Mouse (Mus musculus) regulatory T cell (primary cell): ENCODE results near the gene A530064D06Rik.
"Not testable (repeated sequence)": the region's sequence is repeated elsewhere in the genome, so short reads cannot be mapped to it uniquely, and the experiment has no call there.

ENCODE experiments used
- in situ Hi-C: fragments of 300-600 bp; cut with MboI, MseI; formaldehyde crosslinking; loops from one replicate; pipeline ENCODE4 v1.15.1; 2025; ENCODE audit warnings: high pct_unique_total_duplicates

Gene A530064D06Rik

GRCm38 (mm10) chr17:48167103-48167502 is at the start of gene A530064D06Rik:
Gene A530064D06Rik, minus strand, starts transcription at chr17:48167275.
- in situ Hi-C loops, result not testable (repeated sequence)

- in situ Hi-C loops, result no loop called here
Measured at GRCm38 (mm10) chr17:48215429-48215828, 48.4 kb upstream of the A530064D06Rik start.

GRCm38 (mm10) chr17:48213511-48213910 is 46.4 kb upstream of the A530064D06Rik start:
- in situ Hi-C loops, result no loop called here

- in situ Hi-C loops, result no loop called here
Measured at GRCm38 (mm10) chr17:48212596-48212995, 45.5 kb upstream of the A530064D06Rik start.

GRCm38 (mm10) chr17:48203086-48203485 is 36.0 kb upstream of the A530064D06Rik start:
- in situ Hi-C loops, result no loop called here

- in situ Hi-C loops, result no loop called here
Measured at GRCm38 (mm10) chr17:48192366-48192765, 25.3 kb upstream of the A530064D06Rik start.

- in situ Hi-C loops, result no loop called here
Measured at GRCm38 (mm10) chr17:48185252-48185651, 18.2 kb upstream of the A530064D06Rik start.

- in situ Hi-C loops, result no loop called here
Measured at GRCm38 (mm10) chr17:48157382-48158076, 9.5 kb downstream of the A530064D06Rik start.

GRCm38 (mm10) chr17:48146120-48146519 is 21.0 kb downstream of the A530064D06Rik start, which contains the start of gene 9830107B12Rik:
Gene 9830107B12Rik, minus strand, starts transcription at chr17:48146268.
- in situ Hi-C loops, result no loop called here

GRCm38 (mm10) chr17:48132810-48133209 is 34.3 kb downstream of the A530064D06Rik start:
- in situ Hi-C loops, result no loop called here

GRCm38 (mm10) chr17:48120456-48120855 is 46.6 kb downstream of the A530064D06Rik start:
- in situ Hi-C loops, result no loop called here

- in situ Hi-C loops, result loop anchor here (5.0 kb wide), 1 partner anchor 218 kb away; no protein-coding TSS in a partner anchor
Measured at GRCm38 (mm10) chr17:48119656-48120055, 47.4 kb downstream of the A530064D06Rik start.

GRCm38 (mm10) chr17:48118570-48118969 is 48.5 kb downstream of the A530064D06Rik start:
- in situ Hi-C loops, result loop anchor here (5.0 kb wide), 1 partner anchor 219 kb away; no protein-coding TSS in a partner anchor

GRCm38 (mm10) chr17:48110547-48111287 is 56.4 kb downstream of the A530064D06Rik start:
- in situ Hi-C loops, result no loop called here

- in situ Hi-C loops, result no loop called here
Measured at GRCm38 (mm10) chr17:48108520-48108919, 58.6 kb downstream of the A530064D06Rik start.

GRCm38 (mm10) chr17:48107862-48108261 is 59.2 kb downstream of the A530064D06Rik start:
- in situ Hi-C loops, result no loop called here

GRCm38 (mm10) chr17:48107333-48107732 is 59.7 kb downstream of the A530064D06Rik start:
- in situ Hi-C loops, result no loop called here

- in situ Hi-C loops, result no loop called here
Measured at GRCm38 (mm10) chr17:48100441-48101417, 66.3 kb downstream of the A530064D06Rik start.

GRCm38 (mm10) chr17:48099312-48099711 is 67.8 kb downstream of the A530064D06Rik start:
- in situ Hi-C loops, result loop anchor here (5.0 kb wide), 3 partner anchors 52 to 307 kb away; no protein-coding TSS in a partner anchor
